Mouse (Mus musculus) macrophage (primary cell): ENCODE data around the gene Col18a1. TPM values are rescaled to one million over a fixed set of nuclear protein-coding genes. Genes with fewer than 3 reads are reported as not detected.

ENCODE experiments used
- H3K27ac ChIP-seq: fragments of 350-480 bp; formaldehyde crosslinking; 2 replicates; pipeline ENCODE4 v1.9.0; 2021
- H3K36me3 ChIP-seq: fragments of 350-480 bp; formaldehyde crosslinking; 2 replicates; pipeline ENCODE4 v1.9.0; 2021; ENCODE audit errors: inconsistent target
- H3K4me3 ChIP-seq: fragments of 350-480 bp; formaldehyde crosslinking; 2 replicates; pipeline ENCODE4 v1.9.0; 2021; ENCODE audit errors: inconsistent target
- H3K79me2 ChIP-seq: fragments of 350-480 bp; formaldehyde crosslinking; 2 replicates; pipeline ENCODE4 v1.9.0; 2021; ENCODE audit errors: inconsistent target
- WGBS: methylation state at CpG from one replicate; pipeline ENCODE4 v1.1.7; 2026; ENCODE audit warnings: inconsistent platforms; ENCODE audit not compliant: missing documents; 5-methylcytosine and 5-hydroxymethylcytosine counted together
- polyA plus RNA-seq: library from polyadenylated mRNA; stranded (reverse); fragments of 250-400 nt; gene quantifications from 3 replicates; pipeline ENCODE4 v1.2.4, GENCODE M21; 2018; ENCODE audit warnings: inconsistent platforms

Gene Col18a1
- polyA plus RNA-seq, 1 experiment from 2014 or later, result 3.7 TPM

DNA sequence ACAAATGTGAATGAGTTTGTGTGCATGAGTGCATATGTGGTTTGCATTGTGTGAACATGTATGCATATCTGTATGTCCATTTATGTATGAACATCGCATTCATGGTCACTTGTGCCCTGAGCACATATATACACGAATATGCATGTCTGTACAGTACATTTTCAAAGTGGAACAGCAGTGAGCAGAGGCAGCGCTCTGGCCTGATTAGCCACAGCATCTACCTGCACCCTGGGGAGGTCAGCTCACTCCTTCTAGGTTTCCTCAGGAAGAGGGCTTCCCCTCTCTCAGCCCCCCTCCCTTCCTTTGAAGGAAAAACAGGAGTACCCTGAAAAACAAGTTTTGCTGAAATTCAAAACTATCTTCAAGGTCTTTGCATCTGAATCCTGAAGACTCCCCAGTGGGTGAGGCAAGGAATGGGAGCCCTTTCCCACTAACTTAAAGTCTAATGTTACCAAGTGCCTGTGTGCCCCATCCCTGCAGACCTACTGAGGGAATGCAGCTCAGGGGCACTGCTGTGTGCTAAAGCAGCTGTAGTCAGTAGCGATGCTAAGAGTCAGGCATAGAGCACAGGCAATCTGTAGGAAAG is 2.9 kb downstream of the Col18a1 start:
- Histone ChIP-seq H3K4me3 (no peak overlapping the region), H3K27ac (no peak overlapping the region), H3K79me2 (no peaks in the 10 kb centered on the region), H3K36me3 (no peaks in the 10 kb centered on the region)
- 85% methylated on average over 4 of the region's 4 CpGs for WGBS

DNA sequence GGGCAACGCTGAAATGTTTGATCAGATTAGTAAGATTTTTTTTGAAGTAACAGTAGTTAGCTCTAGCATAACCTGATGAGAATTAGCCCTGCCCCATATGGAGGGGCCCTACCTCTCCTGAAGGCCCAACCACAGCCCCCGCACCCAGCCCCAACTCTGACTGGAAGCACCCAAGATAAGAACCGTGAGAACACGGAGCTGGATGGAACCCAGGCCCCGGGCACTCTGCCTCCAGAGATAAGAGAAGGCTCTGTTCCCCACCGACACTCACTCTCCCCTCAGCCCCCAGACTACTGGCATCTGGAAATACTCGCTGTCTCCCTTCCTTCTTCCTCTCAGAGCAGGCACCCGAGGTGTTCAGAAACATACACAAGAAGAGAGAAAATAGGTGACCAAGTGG is 6.8 kb downstream of the Col18a1 start:
- 31% methylated on average over 8 of the region's 8 CpGs for WGBS

GRCm38 (mm10) chr10:77158948-77159347 is 7.4 kb downstream of the Col18a1 start:
- 75% methylated on average over 3 of the region's 3 CpGs for WGBS
- H3K79me2 ChIP-seq, result no peaks in the 10 kb centered on the region
- H3K36me3 ChIP-seq, result no peaks in the 10 kb centered on the region
- no peak overlapping the region for H3K27ac ChIP-seq
- H3K4me3 ChIP-seq, result no peak overlapping the region

More for the DNA sequence above, 6.8 kb downstream of the Col18a1 start:
- Histone ChIP-seq H3K4me3 (no peak overlapping the region), H3K79me2 (no peaks in the 10 kb centered on the region), H3K27ac (no peak overlapping the region), H3K36me3 (no peaks in the 10 kb centered on the region)

- Histone ChIP-seq H3K4me3 (no peak overlapping the region), H3K36me3 (no peaks in the 10 kb centered on the region), H3K27ac (no peak overlapping the region), H3K79me2 (no peaks in the 10 kb centered on the region)
- 80% methylated on average over 7 of the region's 11 CpGs for WGBS
Measured at GRCm38 (mm10) chr10:77157245-77158019, 8.9 kb downstream of the Col18a1 start.

DNA sequence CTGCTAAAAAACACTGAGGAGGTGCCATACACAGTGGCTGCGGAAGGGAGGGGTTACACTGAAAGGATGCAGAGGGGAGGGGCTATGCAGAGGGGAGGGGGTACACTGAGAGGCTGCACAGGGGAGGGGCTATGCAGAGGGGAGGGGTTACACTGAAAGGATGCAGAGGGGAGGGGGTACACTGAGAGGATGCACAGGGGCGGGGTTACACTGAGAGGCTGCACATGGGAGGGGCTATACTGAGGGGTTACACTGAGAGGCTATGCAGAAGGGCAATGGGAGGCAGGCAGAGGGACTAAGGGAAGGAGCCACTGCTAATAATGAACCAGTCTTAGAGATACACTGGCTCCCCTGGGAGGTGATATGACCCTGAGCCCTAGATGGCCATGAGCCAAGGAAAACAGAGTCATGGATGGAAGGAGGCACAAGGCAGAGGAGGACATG is 14.1 kb downstream of the Col18a1 start:
- no peaks in the 10 kb centered on the region for H3K79me2 ChIP-seq
- 97% methylated on average over 2 of the region's 2 CpGs for WGBS
- H3K4me3 ChIP-seq, result no peak overlapping the region
- no peaks in the 10 kb centered on the region for H3K36me3 ChIP-seq
- no peak overlapping the region for H3K27ac ChIP-seq

DNA sequence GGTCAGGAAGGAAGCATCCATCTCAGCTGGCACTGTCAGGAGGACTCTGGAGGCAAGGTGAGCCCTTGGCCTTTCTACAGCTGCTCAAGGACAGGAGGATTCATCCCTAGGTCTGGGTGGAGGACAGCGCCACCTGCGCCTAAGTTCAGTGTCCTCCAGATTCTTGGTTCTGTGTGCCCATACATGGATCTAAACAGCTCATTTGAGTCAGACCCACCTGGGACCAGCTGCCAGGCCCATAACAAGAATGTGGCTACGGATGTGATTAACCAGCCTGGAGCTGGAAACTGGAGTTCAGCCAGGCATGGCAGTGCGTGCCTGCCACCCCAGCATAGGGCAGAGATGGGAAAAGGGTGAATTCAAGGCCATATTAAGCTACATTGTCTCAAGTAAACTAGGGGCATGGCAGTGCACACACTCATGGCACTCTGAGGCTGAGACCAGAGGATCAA is 14.8 kb downstream of the Col18a1 start:
- WGBS, result 95% methylated on average over 4 of the region's 4 CpGs

GRCm38 (mm10) chr10:77150947-77151521 is 15.3 kb downstream of the Col18a1 start:
- 81% methylated on average over 14 of the region's 14 CpGs for WGBS
- no peaks in the 10 kb centered on the region for H3K79me2 ChIP-seq
- no peak overlapping the region for H3K27ac ChIP-seq
- H3K36me3 ChIP-seq, result no peaks in the 10 kb centered on the region
- H3K4me3 ChIP-seq, result no peak overlapping the region

More for the DNA sequence above, 14.8 kb downstream of the Col18a1 start:
- no peak overlapping the region for H3K27ac ChIP-seq
- H3K36me3 ChIP-seq, result no peaks in the 10 kb centered on the region
- H3K79me2 ChIP-seq, result no peaks in the 10 kb centered on the region
- no peak overlapping the region for H3K4me3 ChIP-seq

DNA sequence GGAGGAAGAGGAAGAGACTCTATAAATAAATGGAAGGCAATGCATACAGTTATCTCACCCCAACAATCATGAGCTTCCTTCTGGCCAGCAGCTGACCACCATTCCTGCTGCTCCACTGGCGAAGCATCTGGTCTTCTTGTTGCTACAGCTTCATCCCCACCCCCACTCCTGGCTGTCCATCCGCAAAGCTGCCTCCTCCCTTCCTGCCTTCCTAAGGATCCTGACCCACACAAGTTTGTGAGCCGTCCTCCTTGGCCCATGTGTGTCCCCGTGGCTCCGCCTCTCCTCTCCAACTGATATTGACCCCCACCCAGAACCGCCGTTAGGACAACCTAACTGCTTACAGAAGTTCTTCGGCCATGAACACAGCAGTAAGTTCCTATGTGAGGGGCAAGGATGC is 16.3 kb downstream of the Col18a1 start:
- 94% methylated on average over 8 of the region's 8 CpGs for WGBS
- Histone ChIP-seq H3K36me3 (no peaks in the 10 kb centered on the region), H3K4me3 (no peak overlapping the region), H3K79me2 (no peaks in the 10 kb centered on the region), H3K27ac (no peak overlapping the region)

DNA sequence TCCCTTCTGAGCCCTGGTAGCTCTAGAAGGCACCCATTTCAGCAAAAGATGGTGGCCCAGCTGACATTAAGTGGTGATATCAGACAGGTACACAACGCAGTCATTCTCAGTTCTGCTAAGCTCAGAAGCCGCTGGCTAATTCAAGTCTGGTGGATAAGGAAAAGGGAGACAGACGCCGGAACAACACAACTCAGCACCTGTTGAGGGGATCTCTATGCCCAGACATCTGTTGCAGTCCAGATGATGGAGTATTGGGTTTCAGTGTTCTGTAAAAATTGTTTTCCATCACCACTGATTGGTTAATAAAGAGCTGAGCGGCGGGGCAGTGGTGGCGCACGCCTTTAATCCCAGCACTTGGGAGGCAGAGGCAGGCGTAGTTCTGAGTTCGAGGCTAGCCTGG is 18.8 kb downstream of the Col18a1 start:
- Histone ChIP-seq H3K36me3 (no peaks in the 10 kb centered on the region), H3K27ac (no peak overlapping the region), H3K79me2 (no peaks in the 10 kb centered on the region), H3K4me3 (no peak overlapping the region)
- 95% methylated on average over 10 of the region's 10 CpGs for WGBS

DNA sequence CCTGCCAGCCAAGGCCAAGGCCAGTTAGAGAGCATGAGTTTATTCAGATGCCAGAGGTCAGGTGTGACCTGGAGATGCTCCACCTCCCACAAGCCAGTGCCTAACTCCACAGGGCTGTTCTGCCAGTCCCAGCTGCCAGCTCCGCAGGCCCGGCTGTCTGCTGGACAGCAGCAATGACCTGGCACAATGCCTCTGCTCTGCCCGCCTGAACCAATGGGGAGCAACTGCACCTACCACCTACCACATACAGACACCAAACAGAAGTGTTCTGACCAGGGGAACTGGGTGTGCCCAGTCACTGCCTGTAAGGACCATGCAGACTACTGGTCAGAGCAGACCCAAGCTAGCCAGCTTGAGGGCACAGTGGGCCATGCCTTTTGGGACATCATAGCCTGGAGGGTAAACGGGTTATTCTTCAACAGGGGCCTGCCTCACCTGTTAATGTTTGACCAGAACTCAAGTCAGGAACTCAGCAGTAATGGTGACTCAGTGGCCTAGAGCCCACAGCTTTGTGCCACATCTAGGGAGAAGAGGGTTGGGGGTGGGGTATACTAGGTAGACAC is 19.4 kb downstream of the Col18a1 start:
- Histone ChIP-seq H3K36me3 (no peaks in the 10 kb centered on the region), H3K27ac (no peak overlapping the region), H3K4me3 (no peak overlapping the region), H3K79me2 (no peaks in the 10 kb centered on the region)
- 96% methylated on average over 4 of the region's 4 CpGs for WGBS

GRCm38 (mm10) chr10:77145946-77146345 is 20.4 kb downstream of the Col18a1 start:
- H3K36me3 ChIP-seq, result no peaks in the 10 kb centered on the region
- H3K27ac ChIP-seq, result no peak overlapping the region
- 88% methylated on average over 1 of the region's 1 CpGs for WGBS
- no peaks in the 10 kb centered on the region for H3K79me2 ChIP-seq
- H3K4me3 ChIP-seq, result no peak overlapping the region

GRCm38 (mm10) chr10:77144372-77144771 is 22.0 kb downstream of the Col18a1 start:
- H3K27ac ChIP-seq, result no peak overlapping the region
- H3K79me2 ChIP-seq, result no peaks in the 10 kb centered on the region
- no peaks in the 10 kb centered on the region for H3K36me3 ChIP-seq
- WGBS, result 91% methylated on average over 2 of the region's 2 CpGs
- no peak overlapping the region for H3K4me3 ChIP-seq

GRCm38 (mm10) chr10:77142328-77142727 is 24.0 kb downstream of the Col18a1 start:
- Histone ChIP-seq H3K79me2 (no peaks in the 10 kb centered on the region), H3K27ac (no peak overlapping the region), H3K4me3 (no peak overlapping the region), H3K36me3 (no peaks in the 10 kb centered on the region)
- 95% methylated on average over 2 of the region's 2 CpGs for WGBS

GRCm38 (mm10) chr10:77138304-77138703 is 28.0 kb downstream of the Col18a1 start:
- Histone ChIP-seq H3K36me3 (no peaks in the 10 kb centered on the region), H3K4me3 (no peak overlapping the region)

DNA sequence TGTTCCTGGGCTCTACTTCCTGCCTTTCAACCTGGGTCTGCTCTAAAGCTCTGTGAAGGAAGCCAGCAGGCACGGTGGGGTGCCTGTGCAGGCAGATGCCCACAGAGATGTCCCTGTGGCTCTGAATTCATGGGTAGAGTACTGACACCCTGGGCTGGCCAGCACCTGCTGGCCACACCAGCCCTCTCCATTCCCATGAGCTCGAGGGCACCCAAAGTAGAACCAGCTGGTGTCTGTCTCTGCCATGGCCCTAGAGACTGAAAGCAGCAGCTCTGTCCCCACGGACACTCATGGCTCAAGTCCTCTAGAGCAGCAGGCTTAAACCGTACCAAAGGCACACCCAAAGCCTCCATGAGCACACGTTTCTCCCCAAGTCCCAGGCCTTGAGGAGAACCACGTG is 30.1 kb downstream of the Col18a1 start:
- no peak overlapping the region for H3K27ac ChIP-seq
- H3K36me3 ChIP-seq, result no peaks in the 10 kb centered on the region
- 80% methylated on average over 6 of the region's 6 CpGs for WGBS
- H3K79me2 ChIP-seq, result no peaks in the 10 kb centered on the region
- H3K4me3 ChIP-seq, result no peak overlapping the region

More at GRCm38 (mm10) chr10:77138304-77138703, 28.0 kb downstream of the Col18a1 start:
- H3K79me2 ChIP-seq, result no peaks in the 10 kb centered on the region
- no peak overlapping the region for H3K27ac ChIP-seq
